Mouse (Mus musculus) testis, adult 2 months (tissue): ENCODE data around the gene Pnpo. TPM values are rescaled to one million over a fixed set of nuclear protein-coding genes. Genes with fewer than 3 reads are reported as not detected.

Experiments
- H3K27ac ChIP-seq: fragments of 200-500 bp; 2 replicates; pipeline ENCODE4 v1.5.1; 2012; ENCODE audit warnings: low read depth, low read length; ENCODE audit not compliant: control insufficient read depth, insufficient read depth
- H3K27me3 ChIP-seq: fragments of 200-500 bp; 2 replicates; pipeline ENCODE4 v1.6.1; 2012; ENCODE audit warnings: mild to moderate bottlenecking, low read length, moderate library complexity; ENCODE audit not compliant: control insufficient read depth, insufficient read depth
- H3K36me3 ChIP-seq: fragments of 200-500 bp; 2 replicates; pipeline ENCODE4 v1.6.1; 2012; ENCODE audit warnings: mild to moderate bottlenecking, low read length; ENCODE audit not compliant: control insufficient read depth, insufficient read depth
- H3K4me1 ChIP-seq: fragments of 200-500 bp; 2 replicates; pipeline ENCODE4 v1.6.1; 2012; ENCODE audit warnings: low read length; ENCODE audit not compliant: control insufficient read depth, insufficient read depth
- H3K4me3 ChIP-seq: fragments of 200-500 bp; 2 replicates; pipeline ENCODE4 v1.5.1; 2012; ENCODE audit warnings: low read depth, mild to moderate bottlenecking, low read length, moderate library complexity, mixed read lengths; ENCODE audit not compliant: control insufficient read depth
- CTCF ChIP-seq: fragments of 200-500 bp; IDR thresholded peaks from 2 replicates; pipeline ENCODE4 v1.5.1; 2012; ENCODE audit warnings: low read depth, mild to moderate bottlenecking, inconsistent platforms, low read length, moderate library complexity; ENCODE audit not compliant: control insufficient read depth, insufficient read depth, insufficient replicate concordance
- POLR2A ChIP-seq: fragments of 200-500 bp; IDR thresholded peaks from 2 replicates; pipeline ENCODE4 v1.6.1; 2012; ENCODE audit warnings: low read depth, mild to moderate bottlenecking, inconsistent platforms, low read length, moderate library complexity; ENCODE audit not compliant: control insufficient read depth
- polyA plus RNA-seq: library from polyadenylated mRNA; depleted of rRNA; stranded (reverse); fragments of >200 nt; gene quantifications from 2 replicates; pipeline ENCODE4 v1.2.3, GENCODE M21; 2012; rRNA removed

Gene Pnpo
- polyA plus RNA-seq, result 3.8 and 5.4 TPM in 2 replicates

DNA sequence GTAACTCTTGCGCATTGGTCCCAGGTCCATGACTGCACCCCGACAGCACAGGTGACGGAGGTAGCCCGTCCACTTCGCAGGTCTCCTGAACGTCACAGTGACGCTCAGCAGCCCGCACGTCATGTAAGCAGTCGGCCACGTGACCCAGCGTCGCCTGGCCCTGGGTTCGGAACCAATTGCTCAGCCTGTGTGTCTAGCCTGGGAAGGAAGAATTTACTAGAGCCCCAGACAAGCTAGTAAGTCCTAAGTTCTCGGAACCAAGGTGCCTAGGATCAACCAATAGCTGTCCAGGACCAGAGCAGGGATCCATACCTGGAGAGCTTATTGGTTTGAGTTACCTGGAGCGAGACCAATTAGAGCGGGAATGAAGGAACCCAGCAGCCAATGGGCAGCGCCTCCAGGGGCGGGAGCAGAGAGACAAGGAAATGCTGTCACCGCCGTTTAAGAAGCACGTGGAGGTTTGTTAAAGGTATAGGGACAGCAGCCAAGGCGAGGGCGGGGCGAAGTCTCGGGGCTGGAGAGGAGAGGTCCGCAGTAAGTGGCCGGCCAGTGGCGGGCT, at the start of gene Pnpo:
TSS of gene Pnpo (minus strand) at position 241 of the 559 bp plus-strand sequence.
- H3K27ac ChIP-seq, result peak within 1 kb of the TSS; percentile 62
- peak; percentile 47; the same call in 1 of the 2 replicates for TF ChIP-seq POLR2A
- TF ChIP-seq CTCF, result no peak
- H3K4me3 ChIP-seq, result peak within 1 kb of the TSS; percentile 73
- no peaks in the 10 kb centered on the region for H3K36me3 ChIP-seq
- H3K4me1 ChIP-seq, result peaks cover 21% of the 10 kb centered on the region
- no peaks in the 10 kb centered on the region for H3K27me3 ChIP-seq

DNA sequence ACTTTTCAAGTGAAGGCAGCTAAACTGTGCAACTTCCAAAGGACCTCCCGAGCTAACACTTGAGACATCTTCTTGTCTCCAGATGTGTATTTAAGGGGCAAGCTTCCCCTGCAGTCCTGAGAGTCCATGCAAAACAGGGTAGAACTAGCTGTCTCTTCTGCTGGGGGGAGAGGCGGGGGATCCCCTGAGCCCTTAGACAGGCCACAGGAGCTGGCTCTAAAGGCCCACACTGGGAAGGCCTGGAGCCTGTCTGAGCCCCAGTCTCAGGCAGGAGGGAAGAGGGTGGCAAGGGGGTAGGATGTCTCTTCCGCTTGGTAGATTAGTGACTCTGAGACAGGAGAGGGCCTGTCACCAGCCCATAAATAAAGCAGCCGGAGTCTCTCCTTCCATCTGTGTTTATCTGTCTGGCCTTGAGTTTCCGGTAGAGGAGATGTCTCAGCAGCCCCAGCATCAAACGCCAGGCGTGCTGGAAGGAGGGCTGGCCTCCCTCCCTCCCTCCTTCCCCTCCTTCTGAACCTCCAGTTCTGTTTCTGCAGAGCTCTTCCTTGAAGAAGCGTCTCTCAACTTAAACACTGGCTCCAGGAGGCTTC, 49.0 kb upstream of the Pnpo start:
- no peak for TF ChIP-seq POLR2A
- TF ChIP-seq CTCF, result no peak
- H3K27ac ChIP-seq, result no peak overlapping the region
- H3K27me3 ChIP-seq, result no peaks in the 10 kb centered on the region
- H3K4me1 ChIP-seq, result peaks cover 20% of the 10 kb centered on the region
- H3K4me3 ChIP-seq, result no peak overlapping the region
- no peaks in the 10 kb centered on the region for H3K36me3 ChIP-seq

DNA sequence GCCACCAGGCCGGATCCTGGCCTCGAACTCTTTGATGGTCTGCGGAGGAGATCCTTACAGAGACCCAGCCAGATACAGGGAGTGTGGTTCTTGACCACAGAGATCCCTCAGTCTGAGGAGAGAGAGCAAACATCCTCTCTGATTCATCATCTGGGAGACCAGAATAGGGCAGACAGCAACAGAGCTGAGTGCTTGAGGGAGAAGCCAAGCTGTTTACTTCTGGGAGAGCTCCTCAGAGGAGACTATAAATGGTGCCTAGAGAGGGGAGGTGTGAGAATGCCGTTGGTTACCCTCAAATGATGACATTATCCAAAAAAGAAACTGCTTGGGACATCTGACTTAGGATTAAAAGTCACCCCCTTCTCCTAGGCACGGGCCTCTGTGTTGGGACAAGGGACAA, 47.7 kb upstream of the Pnpo start:
- TF ChIP-seq POLR2A (no peak), CTCF (no peak)
- Histone ChIP-seq H3K4me3 (no peak overlapping the region), H3K27ac (no peak overlapping the region), H3K36me3 (no peaks in the 10 kb centered on the region), H3K4me1 (peaks cover 24% of the 10 kb centered on the region), H3K27me3 (no peaks in the 10 kb centered on the region)

DNA sequence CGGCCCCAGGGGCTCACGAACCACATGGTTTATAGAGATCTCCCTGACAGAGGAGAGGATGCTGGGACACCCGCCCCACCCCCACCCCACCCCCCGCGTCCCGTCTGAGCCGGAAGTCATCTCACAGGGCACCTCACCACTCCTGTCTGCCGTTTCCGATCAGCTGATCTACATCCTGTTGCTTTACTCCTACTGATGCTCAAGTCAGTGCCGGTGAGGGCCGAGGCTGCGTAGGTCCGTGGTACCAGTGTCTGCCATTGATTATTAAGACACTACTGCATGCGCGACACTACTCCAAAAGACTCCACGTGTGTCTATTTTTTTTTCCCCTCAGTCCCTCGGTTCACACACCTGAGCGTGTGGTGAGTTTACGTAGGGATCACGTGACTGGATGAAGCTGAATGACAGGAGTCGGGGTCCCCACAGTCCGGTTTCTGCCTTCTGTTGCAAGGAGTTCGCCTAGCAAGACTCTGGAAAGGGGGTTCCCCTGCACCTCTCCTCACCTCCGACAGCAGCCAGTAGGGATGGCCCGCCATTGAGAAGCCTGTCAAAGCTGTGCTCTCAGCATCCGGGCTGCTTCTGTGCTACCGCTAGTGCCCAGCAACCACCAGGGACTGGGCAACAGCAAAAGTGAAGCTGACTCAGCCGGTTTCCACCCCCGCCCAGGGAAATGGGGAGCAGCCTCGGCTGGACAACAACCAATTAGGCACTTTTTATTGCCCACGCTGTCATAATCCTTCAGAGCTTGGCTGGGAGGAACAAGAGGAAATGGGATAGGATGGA, 44.3 kb upstream of the Pnpo start:
- Histone ChIP-seq H3K4me1 (peaks cover 34% of the 10 kb centered on the region), H3K27me3 (no peaks in the 10 kb centered on the region), H3K4me3 (peak overlapping the region; percentile 79), H3K27ac (no peak overlapping the region), H3K36me3 (no peaks in the 10 kb centered on the region)
- no peak for TF ChIP-seq POLR2A
- TF ChIP-seq CTCF, result no peak

DNA sequence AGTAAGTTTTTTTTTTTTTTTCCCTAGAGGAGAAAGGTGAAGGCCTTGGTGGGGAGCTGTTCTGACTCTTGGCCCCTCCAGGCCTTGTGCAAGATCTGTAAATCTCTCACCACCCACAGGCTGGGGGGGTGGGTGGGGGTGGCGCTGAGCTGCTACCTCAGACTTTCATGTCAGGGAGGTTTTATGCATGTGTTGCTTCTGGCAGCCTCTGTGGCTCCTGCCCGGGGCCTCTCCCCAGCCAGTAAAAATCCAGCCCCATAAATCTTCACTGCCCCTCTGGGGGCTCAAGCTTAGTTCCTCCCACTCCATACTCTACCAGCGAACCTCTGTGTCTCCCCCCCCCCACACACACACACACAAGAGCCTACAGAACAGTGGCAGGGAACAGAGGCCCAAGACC, 42.7 kb upstream of the Pnpo start:
- Histone ChIP-seq H3K36me3 (no peaks in the 10 kb centered on the region), H3K27me3 (no peaks in the 10 kb centered on the region), H3K27ac (no peak overlapping the region), H3K4me1 (peaks cover 37% of the 10 kb centered on the region), H3K4me3 (no peak overlapping the region)
- TF ChIP-seq CTCF (no peak), POLR2A (no peak)

DNA sequence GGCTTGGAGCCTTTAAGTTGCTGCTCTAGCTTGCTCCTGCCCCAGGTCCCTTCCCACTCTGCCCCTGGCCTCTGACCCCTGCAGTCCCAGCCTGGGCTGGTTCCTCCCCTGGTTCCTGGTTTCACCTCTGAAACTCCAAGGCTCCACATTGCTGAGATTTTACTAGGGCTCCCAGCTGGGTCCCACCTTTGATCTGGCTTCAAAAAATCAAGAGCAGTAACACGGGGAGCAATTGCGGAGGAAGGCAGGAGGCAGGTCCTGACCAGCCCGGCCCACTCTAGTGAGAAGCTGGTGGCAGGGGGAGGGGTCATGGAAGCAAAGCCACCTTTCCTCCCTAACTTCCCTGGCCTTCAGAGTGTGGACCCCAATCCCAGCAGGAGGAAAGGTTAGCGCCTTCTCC, 41.1 kb upstream of the Pnpo start:
- Histone ChIP-seq H3K27ac (no peak overlapping the region), H3K27me3 (no peaks in the 10 kb centered on the region), H3K4me3 (no peak overlapping the region), H3K4me1 (peaks cover 41% of the 10 kb centered on the region), H3K36me3 (no peaks in the 10 kb centered on the region)
- TF ChIP-seq POLR2A (no peak), CTCF (no peak)

DNA sequence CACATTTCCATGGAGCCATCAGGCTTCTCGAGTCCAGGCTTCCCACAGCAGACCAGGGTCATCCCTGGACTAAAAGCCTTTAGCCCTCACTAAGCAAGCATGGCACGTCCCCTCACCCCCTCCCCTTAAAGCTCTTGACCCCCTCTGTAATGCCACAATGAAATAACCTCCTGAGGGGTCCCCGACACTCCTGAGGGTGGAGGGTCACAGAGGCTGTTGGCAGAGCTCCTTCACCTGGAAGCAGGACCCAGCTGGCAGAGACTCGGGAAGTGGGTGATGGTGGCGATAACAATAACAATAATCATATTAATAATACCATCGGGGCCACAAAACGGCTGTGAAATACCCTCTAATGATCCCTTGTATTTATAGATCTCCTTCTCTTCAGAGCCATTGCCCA, 39.1 kb upstream of the Pnpo start, which contains the start of gene Sp2:
TSS of gene Sp2 (minus strand) at position 101 of the 400 bp plus-strand sequence.
- H3K27me3 ChIP-seq, result no peaks in the 10 kb centered on the region
- TF ChIP-seq CTCF (no peak), POLR2A (no peak)
- H3K27ac ChIP-seq, result peak within 1 kb of the TSS; percentile 89
- no peaks in the 10 kb centered on the region for H3K36me3 ChIP-seq
- peaks cover 48% of the 10 kb centered on the region for H3K4me1 ChIP-seq
- H3K4me3 ChIP-seq, result peak within 1 kb of the TSS; percentile 66
